Mouse (Mus musculus) adrenal gland, adult 2 months (tissue): ENCODE data around the gene Nav3. TPM values are rescaled to one million over a fixed set of nuclear protein-coding genes. Genes with fewer than 3 reads are reported as not detected.

Experiments
- DNase-seq: peaks from one replicate; pipeline ENCODE4 v3.0.0; 2021
- polyA plus RNA-seq: library from polyadenylated mRNA; depleted of rRNA; stranded (reverse); fragments of >200 nt; gene quantifications from 2 replicates; pipeline ENCODE4 v1.2.3, GENCODE M21; 2012
- total RNA-seq, 2 experiments: library from RNA; stranded (reverse); gene quantifications; 2 replicates each; pipeline ENCODE4 v1.2.3; 2021

Nav3 gene
- total and polyA plus RNA-seq, 3 experiments = 1.9 to 3.2 (median 2.8) TPM

- no peak for DNase-seq
Observed at GRCm38 (mm10) chr10:109806782-109807493, 649.1 kb downstream of the Nav3 start.

DNA sequence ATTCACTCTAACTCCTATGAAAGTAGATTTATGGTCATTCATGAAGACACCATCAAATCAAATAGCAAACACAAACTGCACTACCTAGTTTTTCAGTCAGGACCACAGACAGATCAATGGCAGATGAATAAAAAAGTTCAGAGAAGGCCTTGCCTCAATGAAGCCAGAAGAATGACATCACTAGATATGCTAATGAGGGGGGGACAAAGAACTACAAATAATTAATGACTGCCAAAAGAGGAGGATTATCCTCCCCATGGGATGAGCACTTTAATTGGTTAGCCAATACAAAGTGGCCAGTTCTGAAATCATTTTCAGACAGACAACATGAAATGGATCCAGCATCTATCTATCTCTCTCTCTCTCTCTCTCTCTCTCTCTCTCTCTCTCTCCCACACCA, 652.6 kb downstream of the Nav3 start:
- DNase-seq = no peak

- DNase-seq = no peak
Observed at GRCm38 (mm10) chr10:109802236-109802635, 653.8 kb downstream of the Nav3 start.

GRCm38 (mm10) chr10:109799246-109799645, 656.8 kb downstream of the Nav3 start:
- DNase-seq = no peak

DNA sequence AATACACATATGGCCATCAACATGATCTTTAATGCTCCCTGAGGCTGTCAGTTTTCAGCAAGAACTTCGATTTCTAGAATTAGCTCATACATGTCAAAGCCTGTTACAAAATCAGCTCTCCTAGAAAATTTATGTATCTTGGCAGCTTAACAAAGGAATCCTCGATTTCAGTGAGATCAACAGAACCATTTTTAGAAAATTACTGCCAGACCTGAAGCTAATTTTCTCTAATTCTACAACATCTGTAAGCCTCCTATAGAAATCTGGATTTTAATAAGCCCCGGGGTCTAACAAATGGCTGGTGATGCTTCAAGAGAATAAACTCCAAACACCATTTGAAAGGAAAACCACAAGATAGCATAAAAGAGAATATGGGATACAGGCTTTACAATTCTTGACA, 659.0 kb downstream of the Nav3 start:
- DNase-seq = no peak

GRCm38 (mm10) chr10:109793491-109793890, 662.5 kb downstream of the Nav3 start:
- DNase-seq = no peak

DNA sequence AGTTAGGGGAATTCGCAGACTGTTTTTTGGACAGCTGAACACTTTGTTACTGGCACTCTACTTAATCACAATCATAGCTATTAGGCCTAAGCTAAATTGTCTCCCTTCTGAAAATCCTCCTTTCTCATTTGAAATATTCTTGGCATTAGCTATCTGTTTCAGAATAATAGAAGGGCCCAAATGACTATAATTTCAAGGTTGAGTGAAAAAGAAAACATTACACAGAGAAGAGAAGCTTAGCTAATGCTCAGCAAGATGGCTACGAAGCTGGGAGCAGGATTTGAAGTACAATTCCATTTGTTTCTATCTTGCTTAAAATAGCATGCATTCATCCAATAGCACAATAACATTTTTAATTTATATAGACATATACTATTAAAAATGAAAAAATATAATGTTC, 667.3 kb downstream of the Nav3 start:
- DNase-seq = no peak

- no peak for DNase-seq
Observed at GRCm38 (mm10) chr10:109779109-109779508, 676.9 kb downstream of the Nav3 start.

GRCm38 (mm10) chr10:109769092-109769491, 686.9 kb downstream of the Nav3 start:
- no peak for DNase-seq

DNA sequence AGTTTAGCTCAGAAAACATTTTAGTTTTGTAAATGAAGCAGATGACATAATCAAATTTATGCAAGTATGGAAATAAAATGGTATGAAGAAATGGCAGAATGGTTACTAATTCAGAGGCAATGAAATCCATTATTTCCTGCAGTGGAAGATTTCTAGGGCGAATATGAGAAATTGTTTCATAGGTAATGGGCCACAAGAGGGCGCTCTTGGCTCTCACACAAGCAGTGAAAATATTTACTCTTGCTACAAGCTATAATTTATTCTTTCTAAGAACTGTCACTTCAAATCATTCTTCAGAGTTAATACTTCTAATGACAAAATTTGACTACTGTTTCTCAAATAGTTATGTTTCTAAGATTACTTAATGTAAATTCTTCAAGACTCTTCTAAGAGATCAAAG, 690.4 kb downstream of the Nav3 start:
- peak; percentile 34 for DNase-seq

- no peak for DNase-seq
Observed at GRCm38 (mm10) chr10:109764412-109765101, 691.4 kb downstream of the Nav3 start.

GRCm38 (mm10) chr10:109758921-109759600, 696.9 kb downstream of the Nav3 start:
- DNase-seq = no peak

DNA sequence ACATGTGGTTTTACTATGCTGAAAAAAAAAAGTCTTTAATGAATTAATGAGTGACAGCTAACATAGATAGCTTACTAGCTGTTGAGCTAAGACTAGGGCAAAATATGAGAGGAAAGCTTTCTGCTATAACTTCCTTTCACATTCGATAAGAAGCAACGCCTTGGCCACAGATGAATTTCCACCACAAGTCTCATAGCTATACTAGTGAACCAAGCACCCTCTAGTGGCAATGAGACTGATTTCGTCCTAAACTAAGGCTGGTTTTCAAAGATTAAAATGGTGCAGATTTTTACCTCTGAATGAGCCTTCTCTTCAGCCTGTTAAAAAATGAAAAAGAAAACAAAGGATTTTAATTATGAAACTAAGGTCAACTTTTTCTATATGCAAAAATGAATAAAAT, 709.1 kb downstream of the Nav3 start:
- no peak for DNase-seq

DNA sequence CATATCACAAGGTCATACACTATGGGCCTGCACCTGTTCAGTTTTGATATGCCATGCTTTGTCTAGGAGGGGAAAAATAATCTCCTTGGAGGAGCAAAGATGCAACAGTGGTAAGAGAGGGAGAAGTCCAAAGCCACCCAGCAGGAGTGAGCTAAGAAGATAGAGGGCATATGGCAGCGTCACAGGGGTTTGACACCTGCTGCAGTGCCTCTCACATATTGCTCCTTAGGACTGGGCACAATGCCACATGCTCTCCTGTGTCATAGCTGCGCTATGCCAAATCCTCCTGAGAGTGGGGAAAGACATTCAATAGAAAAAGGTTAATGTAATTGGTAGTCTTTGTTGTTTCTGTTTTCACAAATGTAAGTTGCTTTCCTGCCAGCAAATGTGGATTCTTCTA, 714.3 kb downstream of the Nav3 start:
- DNase-seq = no peak

- DNase-seq = peak; percentile 28
Observed at GRCm38 (mm10) chr10:109740326-109740725, 715.7 kb downstream of the Nav3 start.

DNA sequence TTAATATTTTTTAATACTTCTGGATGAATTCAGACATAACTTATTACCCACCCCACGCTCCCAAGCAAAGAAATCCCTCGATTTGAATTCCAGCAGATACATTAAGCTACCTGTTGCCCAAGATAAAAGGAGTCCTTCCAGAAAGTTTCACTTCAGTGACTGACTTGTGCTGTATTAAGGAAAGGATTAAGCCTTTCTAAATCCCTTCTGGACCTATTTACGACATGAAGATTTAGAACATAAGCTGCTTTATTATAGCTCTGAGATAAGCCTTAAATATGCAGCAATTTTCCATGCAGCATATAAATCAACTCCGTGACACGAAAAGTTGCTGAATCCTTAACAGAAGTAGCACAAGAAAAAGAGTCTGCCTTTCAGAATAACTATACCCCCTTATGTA, 732.4 kb downstream of the Nav3 start:
- DNase-seq = no peak

- no peak for DNase-seq
Observed at GRCm38 (mm10) chr10:109718808-109719207, 737.2 kb downstream of the Nav3 start.

DNA sequence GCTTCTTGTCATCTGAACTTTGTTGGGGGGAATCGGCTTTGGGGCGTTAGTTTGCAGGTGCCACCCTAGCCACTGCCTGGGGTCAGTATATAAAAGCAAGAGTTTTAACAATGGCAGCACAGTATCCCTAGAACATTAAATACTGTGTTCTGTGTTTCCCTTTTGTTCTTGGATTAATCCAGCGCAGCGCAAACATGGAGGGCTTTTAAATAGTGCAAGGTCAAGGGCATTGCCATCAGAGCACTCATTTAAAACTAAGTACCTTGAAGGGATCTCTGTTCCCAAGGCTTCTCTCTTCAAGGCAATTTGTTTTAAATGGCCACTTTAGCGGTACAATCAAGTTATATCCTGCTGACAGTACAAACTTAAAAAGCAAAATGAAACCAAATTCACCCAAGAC, 737.6 kb downstream of the Nav3 start:
- peak; percentile 4 for DNase-seq

- DNase-seq = peak; percentile 13
Observed at GRCm38 (mm10) chr10:109713001-109713400, 743.0 kb downstream of the Nav3 start.

DNA sequence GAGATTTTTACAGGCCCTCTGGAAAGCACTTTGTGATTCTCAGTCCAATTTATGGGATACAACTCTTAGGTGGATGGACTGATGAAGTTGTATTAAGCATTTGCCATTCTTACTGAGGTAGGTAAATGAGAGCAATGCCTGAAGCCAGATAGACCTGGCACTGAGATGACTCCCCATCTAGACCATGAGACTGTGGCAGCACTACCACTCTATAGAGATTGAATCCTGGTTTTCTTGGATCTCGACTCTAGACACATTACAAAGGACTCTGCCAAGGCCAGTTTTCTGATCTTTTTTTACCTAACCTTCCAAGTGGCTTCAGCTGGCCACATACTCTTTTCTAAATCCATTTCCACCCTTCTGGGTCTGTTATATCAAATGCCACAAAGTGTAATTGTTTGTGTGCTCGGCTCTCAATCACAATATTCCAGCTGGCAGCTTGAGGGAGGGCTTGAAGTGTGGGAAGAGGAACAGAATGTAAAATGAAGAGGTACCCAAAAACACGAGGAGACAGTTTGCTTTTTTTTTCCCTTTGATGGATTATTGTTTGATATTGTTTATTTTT, 756.2 kb downstream of the Nav3 start:
- no peak for DNase-seq

DNA sequence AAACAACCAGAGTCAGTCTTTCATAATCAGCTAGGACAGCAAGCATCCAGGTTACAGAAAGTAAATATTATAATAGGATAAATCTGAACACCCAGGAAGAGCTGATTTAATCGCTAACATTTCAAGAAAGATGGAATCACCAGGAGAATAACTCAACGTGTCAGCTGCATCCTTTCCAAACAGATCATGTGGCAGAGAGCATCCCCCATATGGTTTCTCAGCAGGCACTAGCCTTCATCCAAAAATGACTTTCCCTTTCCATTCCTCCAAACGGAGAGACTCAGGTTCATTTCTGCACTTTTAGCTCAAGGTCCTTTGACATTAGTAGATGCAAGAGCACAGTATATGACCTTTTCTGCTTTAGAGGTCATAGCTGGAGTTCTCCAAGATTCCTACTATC, 765.4 kb downstream of the Nav3 start:
- DNase-seq = no peak

- DNase-seq = peak; percentile 48
Observed at GRCm38 (mm10) chr10:109684109-109685056, 771.6 kb downstream of the Nav3 start.
